Mouse (Mus musculus): ENCODE measurements around the gene Ptcd2.

Ptcd2 gene

DNA sequence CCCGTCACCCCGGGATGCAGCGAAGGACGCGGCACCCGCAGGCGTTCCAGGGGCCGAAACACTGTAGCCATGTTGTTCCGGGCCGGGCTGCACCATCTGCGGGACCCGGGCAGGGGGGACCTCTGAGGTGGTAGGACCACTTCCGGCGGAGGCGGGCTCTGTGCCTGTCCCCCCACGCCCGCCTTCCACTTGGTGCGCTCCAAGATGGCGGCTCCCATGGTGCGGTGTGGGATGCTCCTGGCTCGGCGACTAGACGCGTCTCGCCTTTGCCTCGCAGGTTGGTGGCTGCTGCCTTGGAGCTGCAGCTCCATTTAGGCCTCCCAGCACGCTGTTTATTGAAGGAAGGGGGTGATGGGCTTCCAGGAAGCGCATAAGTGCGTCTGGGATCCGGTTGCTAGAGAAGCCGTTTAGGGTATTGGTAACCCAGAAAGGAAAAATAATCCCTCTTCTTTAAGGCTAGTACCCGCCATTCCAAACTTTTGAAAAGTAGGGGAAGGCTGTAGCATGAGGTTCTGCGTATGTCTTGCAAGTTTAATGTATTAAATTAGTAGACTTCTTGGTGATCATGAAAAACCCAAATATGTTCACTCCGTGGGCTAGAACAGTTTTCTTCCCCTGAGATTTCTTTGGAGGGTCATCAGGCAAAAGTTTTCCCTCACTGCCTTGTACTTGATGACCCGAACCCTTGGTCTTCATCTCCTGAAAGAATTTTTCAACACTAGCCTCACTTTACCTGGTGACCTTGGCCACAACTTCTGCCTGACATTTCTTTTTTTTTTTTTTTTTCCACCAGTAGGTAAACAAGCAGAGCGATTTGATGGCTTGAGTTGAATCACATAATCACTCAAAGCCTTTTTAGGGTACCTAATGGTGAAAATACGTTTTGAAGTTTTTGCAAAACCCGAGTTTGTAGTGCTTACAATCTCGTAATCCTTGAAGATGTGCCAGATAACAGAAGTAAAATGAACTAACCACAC, at the start of gene Ptcd2, which contains the start of gene Mrps27:
Ptcd2 (minus strand) TSS at position 107 of the 977 bp plus-strand sequence.
Mrps27 (plus strand) TSS at position 188 of the 977 bp plus-strand sequence.
- DNase-seq (ENCODE audit: extremely low spot score, low spot score), result peak; percentile 98

DNA sequence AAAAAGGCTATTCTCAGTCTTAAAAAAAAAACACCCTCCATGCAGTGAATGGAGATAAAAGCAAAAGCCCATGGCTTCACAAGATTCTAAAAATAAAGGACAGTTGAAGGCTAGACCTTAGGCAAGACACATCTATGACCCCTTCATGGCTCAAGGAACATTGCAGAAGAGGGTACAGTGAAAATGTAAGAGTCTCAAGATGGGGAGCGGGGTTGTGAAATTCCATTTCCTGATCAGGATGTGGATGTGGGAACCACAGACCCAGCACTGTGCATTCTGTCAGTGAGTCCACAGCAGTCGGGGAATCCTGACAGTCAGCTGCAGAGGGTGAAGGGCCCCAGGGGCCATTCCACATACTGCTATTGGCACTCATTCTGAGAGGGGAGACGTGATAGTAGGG, 48.6 kb upstream of the Ptcd2 start:
- no peak for DNase-seq (ENCODE audit: extremely low spot score, low spot score)

DNA sequence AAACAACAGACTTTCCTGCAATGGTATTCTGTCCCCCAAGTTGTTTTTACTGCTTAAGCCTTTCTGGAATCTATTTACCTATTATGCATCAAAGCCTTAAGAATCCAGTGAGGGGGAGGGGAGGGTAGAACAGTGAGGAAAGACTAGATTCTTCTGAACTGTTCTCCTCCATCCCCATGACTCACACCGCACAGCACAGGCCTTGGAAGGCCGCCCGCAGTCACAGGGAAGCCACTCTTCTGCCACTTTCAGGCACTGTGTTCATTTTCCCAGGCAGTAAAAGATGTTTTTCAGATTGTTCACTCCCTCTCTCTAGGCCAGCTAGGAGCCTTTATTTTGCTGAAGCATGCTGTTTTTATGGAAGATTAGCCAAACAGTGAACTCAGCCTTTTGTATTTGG, 46.9 kb upstream of the Ptcd2 start:
- DNase-seq (ENCODE audit: extremely low spot score, low spot score), result no peak

DNA sequence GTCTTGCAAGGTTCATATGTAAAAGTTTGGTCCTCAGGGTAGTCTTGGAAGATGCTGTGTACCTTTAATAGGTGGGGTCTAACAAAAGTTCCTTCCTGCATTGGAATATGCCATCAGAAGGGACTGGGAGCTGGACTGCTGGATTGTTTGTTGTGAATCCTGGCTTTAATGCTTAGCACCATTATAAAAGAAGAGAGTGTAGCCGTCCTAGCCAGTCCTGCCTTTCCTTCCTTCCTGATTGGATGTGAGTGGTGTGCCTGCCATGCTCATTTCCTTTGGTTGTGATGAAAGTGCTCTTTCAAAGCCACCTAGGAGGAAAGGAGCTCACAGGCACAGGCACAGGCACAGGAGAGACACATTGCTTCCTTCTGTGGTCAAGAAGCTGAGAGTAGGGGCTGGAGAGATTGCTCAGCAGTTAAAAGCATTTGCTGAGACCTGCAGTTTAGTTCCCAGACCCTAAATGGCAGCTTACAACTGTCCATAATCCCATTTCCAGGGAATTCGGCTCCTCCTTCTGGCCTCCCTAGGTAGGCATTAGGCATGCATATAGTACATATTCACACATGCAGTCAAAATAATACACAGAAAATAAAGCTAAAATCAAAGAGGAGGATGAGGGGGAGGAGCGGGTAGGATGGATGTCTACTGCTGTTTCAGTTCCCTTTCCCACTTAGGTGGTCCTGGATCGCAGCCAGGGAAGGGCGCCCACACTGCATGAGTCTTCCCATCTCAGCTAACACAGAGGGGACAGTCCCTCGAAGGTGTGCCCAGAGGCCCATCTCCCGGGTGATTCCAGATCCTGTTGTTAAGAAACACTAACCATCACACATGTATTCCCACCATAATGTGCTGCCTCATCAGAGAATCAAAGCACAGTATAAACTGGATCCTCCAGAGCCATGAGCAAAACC, 43.7 kb upstream of the Ptcd2 start:
- DNase-seq (ENCODE audit: extremely low spot score, low spot score), result no peak

DNA sequence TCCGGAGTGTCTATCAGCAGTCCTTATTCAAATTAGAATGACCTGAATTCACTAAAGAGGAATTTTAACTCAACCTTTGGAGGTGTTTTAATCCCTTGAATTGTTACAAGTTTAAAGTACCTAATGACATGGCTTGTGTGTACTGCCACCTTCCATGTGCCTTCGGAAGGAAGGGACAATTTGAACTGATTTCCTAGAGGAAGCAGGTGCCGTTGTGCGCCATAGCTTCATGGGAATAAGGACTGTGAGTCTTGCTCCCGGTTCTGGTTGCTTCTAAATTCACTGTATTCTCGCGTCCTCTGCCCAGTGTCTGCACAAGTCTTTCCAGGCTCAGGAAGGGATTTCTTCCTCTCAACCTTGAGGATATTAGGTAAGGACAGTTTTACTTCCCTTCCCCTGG, 41.8 kb upstream of the Ptcd2 start:
- no peak for DNase-seq (ENCODE audit: extremely low spot score, low spot score)

DNA sequence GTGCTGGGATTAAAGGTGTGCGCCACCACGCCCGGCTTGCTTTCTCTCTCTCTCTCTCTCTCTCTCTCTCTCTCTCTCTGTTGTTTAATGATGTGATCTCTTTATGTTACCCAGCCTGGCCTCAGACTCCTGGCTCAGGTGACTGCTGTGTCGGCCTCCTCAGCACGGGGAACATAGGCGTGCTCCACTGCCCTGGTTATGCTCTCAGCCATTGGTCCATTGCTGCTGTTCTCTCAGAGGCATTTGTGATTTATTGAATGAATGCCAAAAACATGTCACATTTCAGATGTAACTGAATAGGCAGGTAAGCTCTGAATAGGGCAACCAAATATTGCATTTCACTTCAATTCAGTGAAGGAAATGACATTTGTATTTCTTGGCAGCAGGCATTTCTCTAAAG, 41.4 kb upstream of the Ptcd2 start:
- no peak for DNase-seq (ENCODE audit: extremely low spot score, low spot score)

DNA sequence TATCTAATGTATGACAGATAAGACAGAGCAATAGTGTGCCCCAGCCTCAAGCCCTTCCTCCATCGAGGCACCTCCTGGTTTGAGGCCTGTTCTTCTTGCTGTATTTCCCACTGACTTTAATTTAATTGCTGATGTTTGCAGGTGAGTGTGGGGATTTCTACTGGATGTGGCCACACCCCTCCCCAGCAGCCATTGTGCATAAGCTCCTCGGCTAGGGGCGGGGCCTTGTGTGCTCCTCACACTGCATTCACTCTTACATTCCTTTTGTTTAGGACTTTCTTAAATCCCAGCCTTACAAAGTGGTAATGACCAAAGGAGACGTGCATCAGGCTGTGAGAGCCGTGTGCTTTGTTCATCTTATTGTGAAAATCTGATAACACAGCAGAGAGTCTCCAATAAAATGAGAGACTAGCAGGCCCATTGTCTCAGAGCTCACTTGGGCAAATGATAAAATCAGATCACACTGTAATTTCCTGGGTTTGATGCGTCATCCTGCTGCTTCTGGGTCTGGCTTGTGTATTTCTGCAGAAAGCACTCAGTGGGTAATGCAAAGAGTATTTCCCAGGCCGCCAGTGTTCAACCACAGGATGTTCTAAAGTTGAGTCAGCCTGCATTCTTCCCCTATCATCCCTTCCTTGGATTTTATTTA, 40.2 kb upstream of the Ptcd2 start:
- no peak for DNase-seq (ENCODE audit: extremely low spot score, low spot score)

DNA sequence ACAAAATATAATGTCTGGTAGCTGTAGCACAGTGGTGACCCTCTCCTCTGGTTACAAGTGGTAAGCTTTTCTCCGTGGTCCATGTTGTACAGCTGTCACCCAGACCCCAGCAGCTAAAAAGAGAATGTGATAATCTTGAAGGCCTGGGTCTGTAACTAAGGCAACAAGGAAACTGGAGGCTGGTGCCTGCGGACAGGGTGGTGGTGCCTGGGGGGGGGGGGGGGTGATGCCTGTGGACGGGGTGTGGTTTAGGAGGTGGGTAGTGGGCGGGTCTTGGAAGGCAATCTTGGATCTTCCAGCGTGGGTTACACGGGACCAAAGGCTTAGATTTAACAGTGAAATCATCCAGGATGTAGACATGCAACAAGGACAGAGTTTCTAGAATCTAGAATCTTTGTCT, 37.9 kb upstream of the Ptcd2 start:
- DNase-seq (ENCODE audit: extremely low spot score, low spot score), result no peak

DNA sequence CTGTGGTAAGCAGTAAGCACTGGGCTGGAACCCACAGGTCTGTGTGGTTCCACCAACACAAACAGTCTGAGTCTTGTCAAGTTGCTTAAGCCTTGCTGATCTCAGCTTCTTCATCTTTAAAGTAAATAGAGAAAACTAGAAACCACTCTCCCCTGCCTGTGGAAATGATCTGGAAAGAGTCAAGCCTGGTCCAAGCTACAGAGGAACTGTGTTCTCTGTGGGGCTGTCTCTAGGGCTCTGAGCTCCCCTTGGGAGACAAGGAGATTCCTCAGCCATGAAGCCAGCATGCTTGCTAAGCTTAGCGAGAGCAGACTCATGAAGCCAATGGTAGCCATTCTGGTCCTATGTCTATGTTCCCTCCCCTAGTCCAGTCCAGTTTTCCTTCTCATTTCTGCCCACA, 33.7 kb upstream of the Ptcd2 start:
- no peak for DNase-seq (ENCODE audit: extremely low spot score, low spot score)

DNA sequence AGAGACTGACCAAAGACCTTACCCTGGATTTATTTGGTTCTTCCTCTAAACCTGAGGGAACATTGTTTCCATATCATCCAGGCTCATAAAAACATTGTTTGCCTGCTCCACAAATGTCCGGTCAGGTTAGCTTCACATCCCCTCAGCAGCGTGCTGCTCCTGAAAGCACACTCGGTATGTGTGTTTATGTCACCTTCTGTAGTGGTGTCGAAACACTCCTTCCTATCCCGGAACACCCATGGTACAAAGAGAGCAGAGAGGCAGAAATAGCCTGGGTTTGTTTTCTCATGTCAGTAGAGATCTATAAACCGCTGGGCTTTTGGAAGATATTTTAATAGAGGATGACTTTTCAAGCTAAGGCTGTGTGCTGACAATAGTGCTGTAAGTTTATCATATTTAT, 32.5 kb upstream of the Ptcd2 start:
- no peak for DNase-seq (ENCODE audit: extremely low spot score, low spot score)

DNA sequence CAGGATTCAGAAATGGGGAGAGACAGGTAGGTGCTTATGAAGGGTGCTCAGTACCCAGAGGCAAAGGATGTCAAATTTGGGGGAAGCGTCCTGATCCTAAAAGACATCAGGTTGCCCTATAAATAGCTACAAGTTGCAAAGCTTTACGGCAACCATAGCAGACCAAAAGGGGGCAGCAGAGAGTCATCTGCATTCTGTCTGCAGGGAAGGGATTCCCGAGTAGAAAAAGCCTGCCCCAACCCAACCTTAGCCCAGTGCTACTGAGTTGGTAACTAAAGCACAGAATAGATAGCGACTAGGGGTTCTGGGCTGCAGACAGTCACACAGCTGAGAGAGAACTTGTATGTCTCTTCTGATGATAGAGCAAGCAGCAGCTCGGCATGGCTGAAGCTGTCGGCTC, 31.0 kb upstream of the Ptcd2 start:
- DNase-seq (ENCODE audit: extremely low spot score, low spot score), result peak; percentile 81

DNA sequence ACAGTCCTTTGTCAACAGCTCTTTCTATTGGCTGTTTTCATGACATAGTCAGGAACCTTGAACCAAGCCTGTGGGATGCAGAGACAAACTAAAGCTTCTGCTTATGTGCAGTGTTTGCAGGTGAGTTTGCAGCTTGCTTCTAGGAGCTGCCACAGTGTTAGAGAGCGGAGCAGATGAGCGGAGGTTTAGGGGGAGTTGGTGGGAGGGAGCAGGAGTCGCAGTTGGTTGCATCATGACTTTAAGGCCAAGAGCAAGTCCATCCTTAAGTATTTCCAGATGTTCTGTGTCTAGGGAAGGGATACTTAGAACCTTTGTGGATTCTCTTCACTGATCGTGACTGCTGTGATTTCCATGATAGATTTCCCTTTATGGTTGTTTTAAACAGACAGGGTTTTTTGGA, 29.7 kb upstream of the Ptcd2 start:
- no peak for DNase-seq (ENCODE audit: extremely low spot score, low spot score)

DNA sequence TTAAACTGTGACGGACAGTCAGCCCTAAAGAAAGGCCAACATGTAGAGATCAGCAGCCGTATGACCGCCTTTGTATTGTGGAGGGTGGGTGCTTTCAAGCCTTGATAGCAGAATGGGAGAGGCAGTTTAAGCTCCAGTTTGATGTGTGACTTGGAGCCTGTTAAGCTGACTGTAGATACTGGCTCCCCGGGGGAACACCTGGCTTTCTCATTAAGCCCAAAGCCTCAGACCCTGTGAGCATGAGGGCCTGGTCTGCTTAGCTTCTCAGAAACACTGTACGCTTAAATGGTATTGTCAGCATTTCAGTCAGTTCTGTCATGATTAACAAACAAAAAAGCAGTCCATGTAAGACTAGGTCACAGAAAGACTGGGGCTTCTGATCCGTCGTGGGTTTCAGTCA, 29.2 kb upstream of the Ptcd2 start:
- DNase-seq (ENCODE audit: extremely low spot score, low spot score), result no peak

DNA sequence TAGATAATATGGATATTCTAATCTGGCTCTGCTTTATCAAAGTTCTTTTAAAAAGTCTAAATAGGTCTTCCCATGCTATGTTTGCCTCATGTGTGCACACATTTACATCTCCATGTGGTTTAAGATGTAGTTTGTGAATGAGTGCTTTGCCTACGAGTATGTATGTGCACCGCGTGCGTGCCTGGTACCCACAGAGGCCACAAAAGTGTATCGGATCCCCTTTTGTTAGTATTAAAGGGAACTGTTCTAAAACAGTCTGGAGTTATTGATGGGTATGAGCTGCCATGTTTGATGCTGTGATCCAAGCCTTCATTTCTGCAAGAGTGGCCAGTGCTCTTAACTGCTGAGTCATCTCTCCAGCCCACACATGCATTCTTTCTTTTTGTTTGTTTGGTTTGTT, 26.8 kb upstream of the Ptcd2 start:
- DNase-seq (ENCODE audit: extremely low spot score, low spot score), result no peak

DNA sequence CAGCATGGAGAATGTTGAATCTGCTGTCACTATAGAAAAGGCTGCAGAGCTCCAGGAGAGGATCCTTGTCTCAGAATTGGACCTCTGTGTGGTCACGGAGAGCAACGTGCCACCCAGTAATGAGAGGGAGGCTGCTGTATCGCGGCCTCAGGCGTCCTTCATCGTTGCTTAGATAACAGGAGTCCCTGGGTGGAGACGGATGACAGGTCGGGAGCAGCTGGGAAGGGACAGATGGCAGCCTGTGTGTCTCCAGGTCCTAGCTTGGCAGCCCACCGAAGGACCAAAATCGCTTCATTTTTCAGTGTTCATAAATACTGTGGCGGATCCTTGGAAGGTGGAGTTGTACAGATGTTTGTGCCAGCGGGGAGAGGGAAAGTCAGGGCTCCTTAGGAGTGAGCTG, 24.6 kb upstream of the Ptcd2 start:
- no peak for DNase-seq (ENCODE audit: extremely low spot score, low spot score)

DNA sequence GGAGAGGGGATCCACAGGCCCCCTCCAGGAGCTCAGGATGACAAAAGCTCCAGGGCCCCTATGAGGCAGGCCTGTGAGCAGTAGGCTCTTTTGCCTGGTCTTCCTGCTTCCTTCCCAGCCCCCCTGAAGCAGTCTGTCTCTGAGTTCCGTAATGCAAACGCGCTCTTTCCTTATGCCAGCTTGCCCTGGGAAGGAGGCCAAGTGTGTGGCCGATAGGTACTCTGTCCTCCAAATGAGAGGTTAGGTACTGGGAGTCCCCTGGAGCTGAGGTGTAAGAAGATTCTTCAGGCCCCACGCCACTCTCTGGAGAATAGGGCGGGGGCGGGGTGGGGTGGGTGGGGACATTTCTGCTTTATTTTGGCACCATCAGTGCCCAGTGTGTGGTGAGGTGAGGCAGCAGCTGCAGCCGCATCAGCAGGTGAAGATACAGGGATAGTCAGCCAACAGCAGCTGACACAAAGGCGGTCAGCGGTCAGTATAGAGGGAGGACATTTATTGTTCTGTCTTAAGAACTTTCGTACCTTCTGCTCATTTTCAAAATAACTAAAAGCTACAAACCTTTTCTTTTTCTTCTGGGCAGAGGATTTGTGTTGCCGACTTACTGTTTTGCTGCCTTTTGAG, 23.2 kb upstream of the Ptcd2 start:
- DNase-seq (ENCODE audit: extremely low spot score, low spot score), result no peak

DNA sequence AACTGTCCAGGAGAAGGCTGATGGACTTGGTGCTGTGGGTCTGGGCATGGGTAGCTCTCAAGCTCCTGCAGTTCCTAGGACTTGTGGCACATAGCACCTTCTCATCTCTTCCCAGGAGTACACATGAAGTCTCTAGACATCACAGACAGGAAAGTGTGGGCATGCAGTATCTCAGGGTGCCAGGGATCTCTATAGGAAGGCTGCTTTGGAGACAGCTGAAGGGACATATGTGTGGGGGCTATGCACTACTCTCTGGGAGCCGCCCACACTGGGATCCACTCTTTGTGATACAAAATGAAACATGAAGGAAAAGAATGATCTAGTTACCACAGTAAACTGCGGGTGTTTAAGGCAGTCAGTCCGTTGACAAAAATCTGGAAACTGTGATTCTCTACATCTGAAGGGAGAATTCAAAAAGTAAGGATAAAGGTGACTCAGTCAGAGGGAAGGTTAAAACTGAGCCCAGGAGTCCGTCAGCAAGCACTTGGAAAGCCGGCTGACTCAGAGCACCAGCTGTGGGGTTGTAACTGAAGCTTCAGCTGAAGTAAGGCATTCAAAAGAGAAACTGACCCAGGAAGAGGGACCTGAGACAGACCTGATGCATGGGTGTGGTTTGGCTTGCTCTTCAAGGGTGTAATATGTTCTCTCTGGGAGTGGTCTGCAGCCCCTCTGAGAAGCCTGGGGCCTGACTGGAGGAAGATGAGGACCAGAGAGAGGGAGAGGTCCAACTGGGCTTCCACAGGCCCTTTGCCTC, 22.1 kb upstream of the Ptcd2 start:
- no peak for DNase-seq (ENCODE audit: extremely low spot score, low spot score)

DNA sequence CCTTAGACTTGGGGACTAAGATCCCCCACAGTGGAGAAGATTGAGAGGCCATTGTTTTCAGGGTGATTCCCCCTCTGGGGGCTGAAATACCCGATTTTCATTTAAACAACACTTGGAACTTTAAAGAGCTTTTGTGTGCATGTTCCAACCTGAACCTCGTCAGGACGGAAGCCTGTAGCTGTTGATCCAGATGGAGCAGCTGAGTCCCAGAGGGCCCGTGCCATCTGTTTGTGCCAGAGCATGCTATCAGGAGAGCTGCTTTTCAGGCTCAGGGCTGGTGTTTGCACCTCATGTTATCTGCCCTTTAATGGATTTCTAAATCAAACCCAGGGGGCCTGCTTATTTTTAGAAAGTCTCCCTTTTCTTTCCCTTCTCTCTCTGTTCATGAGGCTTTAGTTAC, 19.4 kb upstream of the Ptcd2 start:
- DNase-seq (ENCODE audit: extremely low spot score, low spot score), result no peak

DNA sequence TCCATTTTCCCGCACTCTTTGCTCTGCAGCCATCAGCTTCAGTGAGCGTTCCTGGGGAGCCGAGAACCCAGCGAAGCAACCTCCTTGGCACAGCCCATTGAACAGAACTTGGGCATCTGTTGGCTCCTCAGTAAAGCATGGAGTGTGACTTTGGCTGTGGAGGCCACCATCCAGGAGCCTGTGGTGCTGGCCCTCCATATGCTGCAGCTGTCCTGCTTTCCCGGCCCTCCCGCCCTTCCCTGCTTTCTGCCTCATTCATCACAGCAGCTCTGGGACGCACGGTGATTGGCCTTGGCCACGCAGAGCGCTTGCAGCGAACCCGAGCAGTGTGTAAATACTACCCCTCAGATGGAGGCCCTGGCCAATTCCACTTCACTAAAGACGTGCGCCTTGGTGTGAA, 14.4 kb upstream of the Ptcd2 start:
- no peak for DNase-seq (ENCODE audit: extremely low spot score, low spot score)

DNA sequence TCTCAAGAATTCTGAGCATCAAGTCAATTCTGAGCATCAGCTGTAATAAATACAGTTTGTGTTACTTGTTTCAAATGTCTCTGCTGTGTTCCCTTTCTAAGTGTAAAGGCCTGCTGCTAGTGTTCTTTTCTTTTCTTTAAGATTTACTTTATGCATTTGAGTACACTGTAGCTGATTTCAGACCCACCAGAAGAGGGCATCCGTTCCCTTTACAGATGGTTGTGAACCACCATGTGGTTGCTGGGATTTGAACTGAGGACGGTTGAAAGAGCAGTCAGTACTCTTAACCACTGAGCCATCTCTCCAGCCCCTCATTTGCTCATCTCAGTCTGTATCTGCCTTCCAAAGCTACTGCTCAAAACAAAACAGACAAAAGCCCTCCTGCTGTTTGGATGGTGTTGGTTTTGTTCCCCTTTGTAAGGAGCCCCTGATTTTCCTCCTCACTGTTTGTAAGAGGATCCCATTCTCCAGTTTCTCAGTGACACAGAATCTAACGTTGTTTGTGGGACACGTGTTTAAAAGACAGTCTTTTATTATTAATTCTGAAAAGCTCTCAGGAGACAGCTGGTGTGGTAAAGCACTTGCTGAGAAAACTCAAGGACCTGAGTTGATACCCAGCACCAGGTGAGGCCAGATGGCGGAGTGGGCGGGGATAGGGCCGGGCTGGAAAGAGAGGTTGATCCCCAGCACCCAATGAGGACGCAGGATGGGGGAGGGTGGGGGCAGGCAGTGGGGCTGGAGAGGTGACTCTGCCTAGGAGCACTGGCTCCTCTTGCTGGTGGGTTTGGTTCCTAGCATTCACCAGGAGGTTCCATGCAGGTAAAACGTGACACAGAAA, 12.1 kb upstream of the Ptcd2 start:
- no peak for DNase-seq (ENCODE audit: extremely low spot score, low spot score)
